Mouse (Mus musculus) kidney, adult 2 months (tissue): ENCODE measurements at regions not wholly inside any gene's neighbourhood (a gene's known extent, or its start where the extent isn't known, plus 50 kb on each side); places are given as distances from the start of the nearest gene placed in this dataset.

Experiments used
- DNase-seq: peaks from one replicate; pipeline ENCODE4 v3.0.0; 2021
- H3K27ac ChIP-seq: fragments of 200-500 bp; 2 replicates; pipeline ENCODE4 v1.5.1; 2012; ENCODE audit warnings: low read depth, low read length, control low read depth, inconsistent platforms; ENCODE audit not compliant: insufficient read depth
- H3K27me3 ChIP-seq: fragments of 200-500 bp; replicated peaks from 2 replicates; pipeline ENCODE4 v1.6.1; 2012; ENCODE audit warnings: mild to moderate bottlenecking, moderate library complexity, low read length, inconsistent platforms; ENCODE audit not compliant: control insufficient read depth, insufficient read depth
- H3K36me3 ChIP-seq: fragments of 200-500 bp; 2 replicates; pipeline ENCODE4 v1.6.1; 2012; ENCODE audit warnings: mild to moderate bottlenecking, moderate library complexity, low read length, inconsistent platforms; ENCODE audit not compliant: control insufficient read depth, insufficient read depth
- H3K4me1 ChIP-seq: fragments of 200-500 bp; 2 replicates; pipeline ENCODE4 v1.6.1; 2011; ENCODE audit warnings: low read length; ENCODE audit not compliant: control insufficient read depth, insufficient read depth
- H3K4me3 ChIP-seq: fragments of 200-500 bp; 2 replicates; pipeline ENCODE4 v1.5.1; 2011; ENCODE audit warnings: mild to moderate bottlenecking, low read depth, low read length, control low read depth; ENCODE audit not compliant: insufficient read depth
- CTCF ChIP-seq: fragments of 200-500 bp; conservative IDR thresholded peaks from 2 replicates; pipeline ENCODE4 v1.5.1; 2011; ENCODE audit warnings: low read depth, mild to moderate bottlenecking, control low read depth, low read length, moderate library complexity, mixed read lengths; ENCODE audit not compliant: insufficient read depth, insufficient read length
- POLR2A ChIP-seq: fragments of 200-500 bp; IDR thresholded peaks from one replicate; pipeline ENCODE4 v1.6.1; 2011; ENCODE audit warnings: low read depth, low read length, control low read depth
- WGBS: fragments of 180-500 bp; shearing (Covaris S2); methylation state at CpG from one replicate; pipeline ENCODE4 v1.1.7; 2018; 5-methylcytosine and 5-hydroxymethylcytosine counted together

GRCm38 (mm10) chr2:158972178-158972577, 177.6 kb downstream of the Dhx35 start:
- no peak for DNase-seq
- Histone ChIP-seq H3K4me3 (no peak overlapping the region), H3K4me1 (no peaks in the 10 kb centered on the region), H3K36me3 (no peaks in the 10 kb centered on the region), H3K27ac (no peak overlapping the region), H3K27me3 (no peaks in the 10 kb centered on the region; the same call in 1 of the 2 replicates)
- TF ChIP-seq CTCF: no peak
- TF ChIP-seq POLR2A: no peak
- WGBS: 48% methylated on average over 2 of the region's 2 CpGs

GRCm38 (mm10) chr2:158985529-158986148, 191.0 kb downstream of the Dhx35 start:
- 74% methylated on average over 17 of the region's 17 CpGs for WGBS
- peak; percentile 1 for DNase-seq
- no peaks in the 10 kb centered on the region for H3K27me3 ChIP-seq
- TF ChIP-seq CTCF (no peak), POLR2A (no peak)
- no peaks in the 10 kb centered on the region for H3K4me1 ChIP-seq
- no peak overlapping the region for H3K4me3 ChIP-seq
- no peaks in the 10 kb centered on the region for H3K36me3 ChIP-seq
- H3K27ac ChIP-seq: no peak overlapping the region

- no peak for TF ChIP-seq POLR2A
- TF ChIP-seq CTCF: no peak
- no peak for DNase-seq
- Histone ChIP-seq H3K27ac (no peak overlapping the region), H3K4me1 (no peaks in the 10 kb centered on the region), H3K27me3 (no peaks in the 10 kb centered on the region), H3K36me3 (no peaks in the 10 kb centered on the region), H3K4me3 (no peak overlapping the region)
- 22% methylated on average over 17 of the region's 17 CpGs for WGBS
Observed at GRCm38 (mm10) chr2:159002481-159003186, 208.0 kb downstream of the Dhx35 start.

- no peak overlapping the region for H3K4me3 ChIP-seq
- 35% methylated on average over 4 of the region's 4 CpGs for WGBS
Observed at GRCm38 (mm10) chr2:159003187-159003497, 208.5 kb downstream of the Dhx35 start.

GRCm38 (mm10) chr2:159004417-159004816, 209.8 kb downstream of the Dhx35 start:
- TF ChIP-seq POLR2A: no peak
- TF ChIP-seq CTCF: no peak
- no peaks in the 10 kb centered on the region for H3K27me3 ChIP-seq
- no peak overlapping the region for H3K4me3 ChIP-seq
- no peak for DNase-seq
- H3K27ac ChIP-seq: no peak overlapping the region
- 49% methylated on average over 9 of the region's 9 CpGs for WGBS
- no peaks in the 10 kb centered on the region for H3K4me1 ChIP-seq
- no peaks in the 10 kb centered on the region for H3K36me3 ChIP-seq

More at GRCm38 (mm10) chr2:159003187-159003497, 208.5 kb downstream of the Dhx35 start:
- TF ChIP-seq CTCF (no peak), POLR2A (no peak)
- DNase-seq: no peak
- Histone ChIP-seq H3K27me3 (no peaks in the 10 kb centered on the region), H3K27ac (no peak overlapping the region), H3K4me1 (no peaks in the 10 kb centered on the region), H3K36me3 (no peaks in the 10 kb centered on the region)

- 83% methylated on average over 4 of the region's 4 CpGs for WGBS
- no peaks in the 10 kb centered on the region for H3K27me3 ChIP-seq
- no peaks in the 10 kb centered on the region for H3K4me1 ChIP-seq
- H3K4me3 ChIP-seq: no peak overlapping the region
- no peak for TF ChIP-seq CTCF
- DNase-seq: no peak
- H3K36me3 ChIP-seq: no peaks in the 10 kb centered on the region
- no peak overlapping the region for H3K27ac ChIP-seq
Observed at GRCm38 (mm10) chr2:159012725-159013124, 218.1 kb downstream of the Dhx35 start.

- Histone ChIP-seq H3K4me3 (no peak overlapping the region), H3K4me1 (no peaks in the 10 kb centered on the region), H3K27ac (no peak overlapping the region), H3K36me3 (no peaks in the 10 kb centered on the region), H3K27me3 (no peaks in the 10 kb centered on the region)
- TF ChIP-seq CTCF (no peak), POLR2A (no peak)
- DNase-seq: no peak
- 61% methylated on average over 8 of the region's 8 CpGs for WGBS
Observed at GRCm38 (mm10) chr2:159014553-159014952, 219.9 kb downstream of the Dhx35 start.
